Mouse (Mus musculus) MEL (cell line): ENCODE results near the gene Plekhg2. TPM values are rescaled to one million over a fixed set of nuclear protein-coding genes. Genes with fewer than 3 reads are reported as not detected.

Experiments used
- DNase-seq: peaks from one replicate; pipeline ENCODE4 v3.0.0; 2011; ENCODE audit warnings: low read depth, low spot score
- H3K27ac ChIP-seq: 2 replicates; pipeline ENCODE4 v1.5.1; 2012; ENCODE audit warnings: low read depth, mild to moderate bottlenecking, control low read depth, low read length, moderate library complexity; ENCODE audit not compliant: control insufficient read depth
- H3K27me3 ChIP-seq, 2 experiments: fragments of 150-350 bp in 1 of 2; sonication (generic) in 1 of 2; 2 replicates each; pipeline ENCODE4 v1.6.1; 2012; ENCODE audit warnings: low read length in 2 of 2, mild to moderate bottlenecking in 2 of 2, improper control_type of control experiment in 1 of 2, moderate library complexity in 1 of 2; ENCODE audit not compliant: insufficient read depth in 2 of 2, control insufficient read depth in 1 of 2
- H3K36me3 ChIP-seq, 2 experiments: 2 replicates each; pipeline ENCODE4 v1.6.1; 2012 to 2014; ENCODE audit warnings: low read length in 2 of 2, improper control_type of control experiment in 1 of 2, inconsistent platforms in 1 of 2, mild to moderate bottlenecking in 1 of 2; ENCODE audit not compliant: insufficient read depth in 2 of 2, control insufficient read depth in 1 of 2
- H3K4me1 ChIP-seq, 2 experiments: fragments of 150-350 bp in 1 of 2; sonication (generic) in 1 of 2; 2 replicates each; pipeline ENCODE4 v1.6.1; 2012; ENCODE audit warnings: low read length in 2 of 2, improper control_type of control experiment in 1 of 2, mild to moderate bottlenecking in 1 of 2; ENCODE audit not compliant: insufficient read depth in 2 of 2, control insufficient read depth in 1 of 2
- H3K4me3 ChIP-seq, 2 experiments: fragments of 150-350 bp in 1 of 2; sonication (generic) in 1 of 2; 2 replicates each; pipeline ENCODE4 v1.5.1; 2012; ENCODE audit warnings: low read depth in 2 of 2, low read length in 2 of 2, mild to moderate bottlenecking in 2 of 2, moderate library complexity in 2 of 2, control low read depth in 1 of 2, improper control_type of control experiment in 1 of 2; ENCODE audit not compliant: control insufficient read depth in 1 of 2, insufficient read depth in 1 of 2
- H3K79me2 ChIP-seq: 2 replicates; pipeline ENCODE4 v1.6.1; 2012; ENCODE audit warnings: mild to moderate bottlenecking, low read length, moderate library complexity; ENCODE audit not compliant: control insufficient read depth, poor library complexity, insufficient read depth
- H3K9ac ChIP-seq: 2 replicates; pipeline ENCODE4 v1.6.1; 2012; ENCODE audit warnings: low read depth, mild to moderate bottlenecking, control low read depth, low read length, moderate library complexity; ENCODE audit not compliant: control insufficient read depth, poor library complexity, severe bottlenecking
- H3K9me3 ChIP-seq: fragments of 150-350 bp; sonication (generic); replicated peaks from 2 replicates; pipeline ENCODE4 v1.6.1; 2012; ENCODE audit warnings: mild to moderate bottlenecking, low read length, improper control_type of control experiment, moderate library complexity; ENCODE audit not compliant: insufficient read depth
- BHLHE40 ChIP-seq: IDR thresholded peaks from 2 replicates; pipeline ENCODE4 v1.6.1; 2012; ENCODE audit warnings: low read depth, mild to moderate bottlenecking, inconsistent platforms, low read length, improper control_type of control experiment, borderline replicate concordance
- CHD1 ChIP-seq: IDR thresholded peaks from 2 replicates; pipeline ENCODE4 v1.6.1; 2012; ENCODE audit warnings: low read depth, mild to moderate bottlenecking, inconsistent platforms, low read length, improper control_type of control experiment
- CHD2 ChIP-seq: IDR thresholded peaks from 2 replicates; pipeline ENCODE4 v1.6.1; 2011; ENCODE audit warnings: low read length, improper control_type of control experiment
- CTCF ChIP-seq, 3 experiments: IDR thresholded peaks in 2 of 3; conservative IDR thresholded peaks in 1 of 3; 2 replicates each; pipeline ENCODE4 v1.5.1; 2011 to 2012; ENCODE audit warnings: low read length in 3 of 3, low read depth in 2 of 3, mild to moderate bottlenecking in 2 of 3, improper control_type of control experiment in 1 of 3, inconsistent platforms in 1 of 3, mixed read lengths in 1 of 3, moderate library complexity in 1 of 3; ENCODE audit not compliant: control insufficient read depth in 1 of 3, insufficient read depth in 1 of 3, poor library complexity in 1 of 3, severe bottlenecking in 1 of 3
- E2F4 ChIP-seq: IDR thresholded peaks from 2 replicates; pipeline ENCODE4 v1.6.1; 2011; ENCODE audit warnings: low read depth, low read length, improper control_type of control experiment, borderline replicate concordance
- ELF1 ChIP-seq: IDR thresholded peaks from 2 replicates; pipeline ENCODE4 v1.6.1; 2014; ENCODE audit warnings: low read depth, mild to moderate bottlenecking, inconsistent platforms, low read length, improper control_type of control experiment, moderate library complexity
- EP300 ChIP-seq, 2 experiments: IDR thresholded peaks; 2 replicates each; pipeline ENCODE4 v1.6.1; 2011; ENCODE audit warnings: improper control_type of control experiment in 2 of 2, low read length in 2 of 2, low read depth in 1 of 2, mild to moderate bottlenecking in 1 of 2
- ETS1 ChIP-seq: IDR thresholded peaks from 2 replicates; pipeline ENCODE4 v1.6.1; 2012; ENCODE audit warnings: low read depth, mild to moderate bottlenecking, inconsistent platforms, low read length, improper control_type of control experiment, moderate library complexity
- GABPA ChIP-seq: IDR thresholded peaks from 2 replicates; pipeline ENCODE4 v1.6.1; 2012; ENCODE audit warnings: low read depth, mild to moderate bottlenecking, inconsistent platforms, low read length, improper control_type of control experiment, moderate library complexity
- GATA1 ChIP-seq: IDR thresholded peaks from 2 replicates; pipeline ENCODE4 v1.6.1; 2011; ENCODE audit warnings: low read depth, low read length, improper control_type of control experiment
- HCFC1 ChIP-seq: IDR thresholded peaks from 2 replicates; pipeline ENCODE4 v1.6.1; 2012; ENCODE audit warnings: low read depth, mild to moderate bottlenecking, inconsistent platforms, low read length, improper control_type of control experiment, moderate library complexity
- JUND ChIP-seq: IDR thresholded peaks from 2 replicates; pipeline ENCODE4 v1.6.1; 2011; ENCODE audit warnings: low read depth, mild to moderate bottlenecking, improper control_type of control experiment, low read length
- KAT2A ChIP-seq: conservative IDR thresholded peaks from 2 replicates; pipeline ENCODE4 v1.6.1; 2012; ENCODE audit warnings: low read depth, low read length, improper control_type of control experiment, inconsistent platforms
- MAFK ChIP-seq: IDR thresholded peaks from 2 replicates; pipeline ENCODE4 v1.6.1; 2011; ENCODE audit warnings: low read depth, mild to moderate bottlenecking, low read length, improper control_type of control experiment, borderline replicate concordance
- MAX ChIP-seq: IDR thresholded peaks from 2 replicates; pipeline ENCODE4 v1.6.1; 2011; ENCODE audit warnings: low read length, improper control_type of control experiment
- MAZ ChIP-seq: IDR thresholded peaks from 2 replicates; pipeline ENCODE4 v1.6.1; 2012; ENCODE audit warnings: low read depth, mild to moderate bottlenecking, inconsistent platforms, low read length, improper control_type of control experiment
- MEF2A ChIP-seq: IDR thresholded peaks from 2 replicates; pipeline ENCODE4 v1.6.1; 2014; ENCODE audit warnings: low read depth, mild to moderate bottlenecking, inconsistent platforms, low read length, improper control_type of control experiment; ENCODE audit not compliant: poor library complexity, insufficient replicate concordance, severe bottlenecking; ENCODE audit errors: extremely low read depth
- MXI1 ChIP-seq: IDR thresholded peaks from 2 replicates; pipeline ENCODE4 v1.6.1; 2011; ENCODE audit warnings: mild to moderate bottlenecking, low read depth, low read length, improper control_type of control experiment
- MYB ChIP-seq: IDR thresholded peaks from 2 replicates; pipeline ENCODE4 v1.6.1; 2011; ENCODE audit warnings: mild to moderate bottlenecking, low read depth, low read length, improper control_type of control experiment
- MYC ChIP-seq: IDR thresholded peaks from 2 replicates; pipeline ENCODE4 v1.6.1; 2011; ENCODE audit warnings: low read depth, mild to moderate bottlenecking, low read length, improper control_type of control experiment, moderate library complexity
- NELFE ChIP-seq: IDR thresholded peaks from 2 replicates; pipeline ENCODE4 v1.6.1; 2011; ENCODE audit warnings: low read depth, low read length, improper control_type of control experiment
- POLR2A ChIP-seq, 2 experiments: IDR thresholded peaks; 2 replicates each; pipeline ENCODE4 v1.6.1; 2011 to 2012; ENCODE audit warnings: low read length in 2 of 2, mild to moderate bottlenecking in 2 of 2, control low read depth in 1 of 2, improper control_type of control experiment in 1 of 2, low read depth in 1 of 2, moderate library complexity in 1 of 2; ENCODE audit not compliant: control insufficient read depth in 1 of 2, insufficient read depth in 1 of 2, poor library complexity in 1 of 2
- POLR2AphosphoS2 ChIP-seq: IDR thresholded peaks from 2 replicates; pipeline ENCODE4 v1.6.1; 2011; ENCODE audit warnings: low read length, improper control_type of control experiment
- POLR2AphosphoS5 ChIP-seq: IDR thresholded peaks from 2 replicates; pipeline ENCODE4 v1.6.1; 2012; ENCODE audit warnings: low read depth, borderline replicate concordance, mild to moderate bottlenecking, inconsistent platforms, low read length, moderate library complexity, mixed read lengths
- RAD21 ChIP-seq: IDR thresholded peaks from 2 replicates; pipeline ENCODE4 v1.6.1; 2011; ENCODE audit warnings: mild to moderate bottlenecking, low read depth, low read length, improper control_type of control experiment
- RCOR1 ChIP-seq: IDR thresholded peaks from 2 replicates; pipeline ENCODE4 v1.6.1; 2012; ENCODE audit warnings: low read depth, mild to moderate bottlenecking, inconsistent platforms, low read length, improper control_type of control experiment
- SIN3A ChIP-seq: IDR thresholded peaks from 2 replicates; pipeline ENCODE4 v1.6.1; 2012; ENCODE audit warnings: low read length, improper control_type of control experiment, inconsistent platforms
- SMC3 ChIP-seq: IDR thresholded peaks from 2 replicates; pipeline ENCODE4 v1.6.1; 2011; ENCODE audit warnings: low read depth, low read length, improper control_type of control experiment
- TAL1 ChIP-seq: IDR thresholded peaks from 2 replicates; pipeline ENCODE4 v1.6.1; 2012; ENCODE audit warnings: mild to moderate bottlenecking, inconsistent platforms, low read length, moderate library complexity, mixed read lengths
- TBP ChIP-seq: IDR thresholded peaks from 2 replicates; pipeline ENCODE4 v1.8.0; 2011; ENCODE audit warnings: low read depth, low read length, improper control_type of control experiment
- TCF12 ChIP-seq: IDR thresholded peaks from 2 replicates; pipeline ENCODE4 v1.6.1; 2014; ENCODE audit warnings: low read depth, mild to moderate bottlenecking, inconsistent platforms, low read length, improper control_type of control experiment, moderate library complexity
- UBTF ChIP-seq: IDR thresholded peaks from 2 replicates; pipeline ENCODE4 v1.6.1; 2012; ENCODE audit warnings: low read depth, mild to moderate bottlenecking, inconsistent platforms, low read length, improper control_type of control experiment, moderate library complexity, borderline replicate concordance; ENCODE audit not compliant: insufficient read depth
- USF1 ChIP-seq: IDR thresholded peaks from 2 replicates; pipeline ENCODE4 v1.6.1; 2014; ENCODE audit warnings: low read depth, mild to moderate bottlenecking, inconsistent platforms, low read length, improper control_type of control experiment, moderate library complexity
- USF2 ChIP-seq, 2 experiments: IDR thresholded peaks; 2 replicates each; pipeline ENCODE4 v1.6.1; 2011 to 2012; ENCODE audit warnings: improper control_type of control experiment in 2 of 2, low read length in 2 of 2, borderline replicate concordance in 1 of 2, inconsistent platforms in 1 of 2, low read depth in 1 of 2, mild to moderate bottlenecking in 1 of 2; ENCODE audit not compliant: insufficient read depth in 1 of 2
- ZC3H11A ChIP-seq: IDR thresholded peaks from 2 replicates; pipeline ENCODE4 v1.6.1; 2012; ENCODE audit warnings: low read depth, mild to moderate bottlenecking, inconsistent platforms, low read length, improper control_type of control experiment
- ZKSCAN1 ChIP-seq: IDR thresholded peaks from 2 replicates; pipeline ENCODE4 v1.6.1; 2012; ENCODE audit warnings: low read depth, mild to moderate bottlenecking, inconsistent platforms, low read length, improper control_type of control experiment, moderate library complexity
- ZMIZ1 ChIP-seq: IDR thresholded peaks from 2 replicates; pipeline ENCODE4 v1.6.1; 2012; ENCODE audit warnings: low read depth, mild to moderate bottlenecking, inconsistent platforms, low read length, improper control_type of control experiment, moderate library complexity
- polyA plus RNA-seq, 2 experiments: library from polyadenylated mRNA; stranded (reverse) in 1 of 2; unstranded in 1 of 2; fragments of >175 nt in 1 of 2; fragments of >200 nt in 1 of 2; gene quantifications; 2 replicates each; pipeline versions ENCODE4 v1.2.1 to v1.2.4; 2012; ENCODE audit warnings: low replicate concordance in 2 of 2, low read depth in 1 of 2; ENCODE audit not compliant: insufficient read length in 2 of 2, insufficient read depth in 1 of 2, missing spikeins in 1 of 2
- total RNA-seq: library from RNA; depleted of rRNA; stranded (reverse); fragments of 300-350 nt; gene quantifications from 2 replicates; pipeline ENCODE4 v1.2.3, GENCODE M21; 2012

Gene Plekhg2
- total and polyA plus RNA-seq, 3 experiments, result 1.1 to 9.2 TPM; not detected in 1

DNA sequence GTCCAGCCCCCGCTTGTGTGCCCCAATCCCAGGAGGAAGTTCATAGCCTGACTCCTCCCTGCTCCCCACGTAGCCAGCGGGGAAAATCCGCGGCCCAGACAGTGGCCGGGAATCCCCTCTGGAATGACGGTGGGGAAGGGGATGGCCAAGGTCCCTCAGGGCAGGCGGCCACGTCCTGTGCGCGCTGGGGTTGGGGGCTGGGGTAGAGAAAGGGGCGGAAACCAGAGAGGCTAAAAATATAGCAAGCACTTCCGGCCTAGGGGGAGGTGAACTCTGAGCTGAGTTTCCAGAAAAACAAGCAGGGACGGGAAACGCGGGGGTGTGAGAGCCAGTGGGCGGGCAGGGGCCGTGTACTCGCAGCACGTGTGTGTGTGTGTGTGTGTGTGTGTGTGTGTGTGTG is 9.5 kb upstream of the Plekhg2 start:
- Histone ChIP-seq H3K4me1 (peaks cover 6 to 29% of the 10 kb centered on the region in 2 experiments), H3K27me3 (no peaks in the 10 kb centered on the region), H3K36me3 (peaks cover 0 to 16% of the 10 kb centered on the region in 2 experiments; a peak in 2 of 4 replicates), H3K27ac (peak overlapping the region; percentile 95), H3K4me3 (peak overlapping the region; percentile 57 to 85), H3K79me2 (peaks cover 3% of the 10 kb centered on the region), H3K9me3 (no peaks in the 10 kb centered on the region), H3K9ac (peak overlapping the region; percentile 74)
- TF ChIP-seq POLR2AphosphoS2 (no peak), ZMIZ1 (no peak), RAD21 (no peak), USF1 (peak; percentile 7; the same call in 1 of the 2 replicates), CHD2 (peak; percentile 35; the same call in 1 of the 2 replicates), ZC3H11A (no peak), EP300 (IDR thresholded peaks at IDR 0.05; ENCODE audit: low read depth in 1 of 2, low read length in 2 of 2) (peak in 1 of 2 experiments; percentile 53; a peak in 2 of 4 replicates), POLR2AphosphoS5 (no peak), CHD1 (peak; percentile 68; the same call in 1 of the 2 replicates), MXI1 (peak; percentile 76; the same call in 1 of the 2 replicates), TBP (no peak), MYC (no peak), SIN3A (peak; percentile 78), CTCF (IDR thresholded peaks at IDR 0.05 in 2 of 3, conservative IDR thresholded peaks at IDR 0.05 in 1 of 3; ENCODE audit: control insufficient read depth in 1 of 3, insufficient read depth in 1 of 3, low read depth in 2 of 3, low read length in 3 of 3, poor library complexity in 1 of 3, severe bottlenecking in 1 of 3) (no peak), ETS1 (peak; percentile 75), ZKSCAN1 (no peak), NELFE (peak; percentile 42), SMC3 (no peak), BHLHE40 (peak; percentile 83; the same call in 1 of the 2 replicates), MAFK (no peak), MAX (peak; percentile 44), MYB (no peak), TAL1 (no peak), RCOR1 (no peak; the same call in 1 of the 2 replicates), MAZ (no peak), USF2 (IDR thresholded peaks at IDR 0.05; ENCODE audit: borderline replicate concordance in 1 of 2, insufficient read depth in 1 of 2, low read depth in 1 of 2, low read length in 2 of 2) (no peak), E2F4 (no peak), ELF1 (peak; percentile 70; the same call in 1 of the 2 replicates), HCFC1 (peak; percentile 49; the same call in 1 of the 2 replicates), GATA1 (no peak), UBTF (0 out of 2 replicates have a peak, but pooled peaks have one; percentile 38), JUND (no peak), MEF2A (peak; percentile 93), KAT2A (no peak; the same call in 1 of the 2 replicates), GABPA (no peak), POLR2A (IDR thresholded peaks at IDR 0.05; ENCODE audit: control insufficient read depth in 1 of 2, insufficient read depth in 1 of 2, low read depth in 1 of 2, low read length in 2 of 2, poor library complexity in 1 of 2) (0 out of 4 replicates have a peak, but pooled peaks of 1 of the 2 experiments have one; percentile 15), TCF12 (no peak)
- peak; percentile 81 for DNase-seq
